Mouse (Mus musculus) neutrophil, adult 5-6 weeks (primary cell): ENCODE data around the gene Ntan1. TPM values are rescaled to one million over a fixed set of nuclear protein-coding genes. Genes with fewer than 3 reads are reported as not detected.
"Not testable (repeated sequence)": the region's sequence is repeated elsewhere in the genome, so short reads cannot be mapped to it uniquely, and the experiment has no call there.

Experiments used
- ATAC-seq: fragments of 151-379, 151-347 bp; 2 replicates; pipeline ENCODE4 v1.8.0; 2017; ENCODE audit warnings: mild to moderate bottlenecking, moderate TSS enrichment; ENCODE audit not compliant: insufficient number of reproducible peaks, poor library complexity, low FRiP score, severe bottlenecking; ENCODE audit errors: extremely low read depth
- total RNA-seq: library from RNA; stranded (forward); fragments of 200-1000 nt; gene quantifications from 2 replicates; pipeline ENCODE4 v1.2.3, GENCODE M21; 2017

The Ntan1 gene
- total RNA-seq, 1 experiment from 2014 or later: 61.1 TPM

GRCm38 (mm10) chr16:13825781-13826490, 7.3 kb downstream of the Ntan1 start:
- no peak for ATAC-seq

DNA sequence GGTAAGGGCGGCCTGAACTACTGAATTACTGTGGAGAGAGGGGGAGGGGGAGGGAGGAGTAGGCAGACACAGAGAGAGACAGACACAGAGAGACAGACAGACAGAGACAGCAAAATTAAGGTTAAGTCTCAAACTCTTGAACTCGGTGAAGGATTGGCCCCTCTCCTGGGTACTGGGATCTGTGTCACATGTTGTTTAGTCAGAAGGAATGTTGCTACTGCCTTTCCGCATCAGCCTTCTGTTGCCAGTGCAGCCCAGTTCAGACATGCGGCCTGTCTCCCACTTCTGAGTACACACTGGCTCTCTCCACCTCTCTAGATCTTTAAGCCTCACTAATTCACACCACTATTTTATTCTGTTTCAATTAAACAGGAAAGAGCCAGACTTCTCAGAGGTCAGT, 7.9 kb downstream of the Ntan1 start:
- ATAC-seq: no peak

DNA sequence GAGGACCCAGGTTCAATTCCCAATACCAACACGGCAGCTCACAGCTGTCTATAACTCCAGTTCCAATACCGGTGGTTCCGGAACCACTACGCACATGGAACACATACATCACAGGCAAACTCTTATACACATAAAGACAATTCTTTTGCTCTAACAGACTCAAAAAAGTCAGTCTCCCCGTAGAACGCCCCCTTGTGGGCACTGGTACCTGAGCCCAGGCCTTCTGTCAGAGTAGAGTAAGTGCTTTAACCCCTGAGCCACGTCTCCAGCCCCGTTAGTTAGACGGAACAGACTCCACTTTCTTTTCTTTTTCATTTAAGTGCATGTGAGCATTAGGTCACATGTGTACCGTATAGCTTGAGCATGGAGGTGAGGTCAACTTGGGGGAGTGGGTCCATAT, 11.8 kb downstream of the Ntan1 start:
- no peak for ATAC-seq

DNA sequence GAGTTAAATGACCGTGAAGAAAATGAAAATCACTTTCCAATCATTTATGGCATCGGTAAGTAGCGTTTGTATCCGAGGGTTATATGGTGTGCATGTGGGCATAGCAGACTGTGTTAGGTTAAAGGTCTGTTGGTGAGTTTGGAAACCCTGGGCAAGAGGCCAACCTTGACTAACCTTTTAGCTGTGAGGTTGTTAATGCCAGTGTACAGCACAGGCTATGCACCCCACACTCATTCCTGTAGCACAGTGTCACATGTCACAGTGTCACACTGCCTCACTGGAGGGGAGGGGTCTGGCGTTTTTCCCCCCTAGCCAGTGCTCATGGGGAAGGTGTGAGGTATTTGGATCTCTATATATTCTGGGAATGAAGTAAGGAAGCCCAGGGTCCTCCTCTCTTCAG, 13.0 kb downstream of the Ntan1 start:
- ATAC-seq: no peak

DNA sequence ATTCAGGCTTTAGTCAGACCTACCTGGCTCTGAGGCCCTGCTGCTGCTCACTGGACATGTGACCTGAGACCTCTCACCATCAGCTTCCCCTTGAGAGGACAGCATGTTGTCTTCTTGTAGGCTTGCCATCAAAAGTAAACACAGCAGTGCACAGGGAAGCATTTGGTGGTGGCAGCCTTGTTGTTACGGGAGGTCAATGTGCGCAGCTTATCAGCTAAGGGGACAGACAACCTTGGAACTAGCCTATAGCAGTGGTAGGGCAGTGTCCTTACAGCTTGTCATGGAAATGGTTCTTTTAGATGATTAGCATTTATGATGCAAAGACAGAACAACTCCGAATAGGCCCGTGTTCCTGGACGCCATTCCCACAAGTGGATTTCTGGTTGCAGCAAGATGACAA, 15.7 kb downstream of the Ntan1 start:
- no peak for ATAC-seq

DNA sequence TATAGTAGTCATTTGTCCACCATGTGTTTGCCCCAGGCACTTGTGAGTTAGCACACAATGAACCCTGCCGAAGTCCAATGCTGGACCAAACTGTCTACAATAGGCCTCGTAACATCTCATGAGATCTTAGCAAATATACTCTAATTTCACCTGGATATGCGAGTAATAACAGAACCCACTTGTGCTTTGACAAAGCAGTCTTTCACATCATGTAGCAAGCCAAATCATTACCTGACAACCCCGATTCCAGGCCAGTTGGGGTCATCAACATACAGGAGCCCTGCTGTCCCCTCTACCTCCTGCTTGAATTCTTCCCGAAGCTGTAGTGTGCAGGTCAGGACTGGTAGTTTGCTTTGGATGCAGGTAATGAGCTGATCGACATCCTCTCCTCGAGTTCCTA, 21.4 kb downstream of the Ntan1 start:
- no peak for ATAC-seq

DNA sequence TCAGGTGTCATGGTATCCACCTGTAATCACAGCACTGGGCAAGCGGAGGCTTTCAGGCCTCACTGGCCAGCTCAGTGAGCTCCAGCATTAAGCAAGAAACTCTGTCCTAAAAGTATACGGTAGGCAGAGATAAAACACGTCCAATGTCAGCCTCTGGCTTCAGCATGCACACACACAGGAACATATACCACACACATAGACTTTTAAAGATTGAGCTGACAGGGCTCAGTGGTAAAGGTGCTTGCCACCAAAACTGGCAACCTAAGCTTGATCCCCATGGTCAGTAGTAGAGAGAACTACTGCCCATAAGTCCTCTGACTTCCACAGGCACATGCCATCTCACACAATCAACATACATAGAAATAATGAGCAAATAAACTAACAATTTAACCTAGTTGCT, 22.3 kb downstream of the Ntan1 start:
- ATAC-seq: no peak

DNA sequence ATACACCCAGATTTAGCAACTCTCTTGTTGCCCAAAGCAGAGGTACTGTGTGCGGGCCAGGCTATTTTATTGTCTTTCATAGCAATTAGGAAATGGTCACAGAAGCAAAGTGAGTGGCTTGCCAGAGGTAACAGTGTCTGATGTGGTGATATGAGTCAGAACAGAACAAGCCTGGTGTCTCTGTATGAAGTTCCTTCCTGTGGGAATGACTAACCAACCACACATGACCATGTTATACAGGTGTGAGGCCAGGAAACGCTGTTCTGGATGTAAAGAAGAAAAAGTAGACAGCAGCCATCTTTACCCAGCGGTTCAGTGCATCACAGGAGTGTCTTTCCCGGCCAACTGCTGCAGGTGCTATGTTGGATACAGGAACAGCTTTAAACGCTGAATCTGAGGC, 26.4 kb downstream of the Ntan1 start:
- no peak for ATAC-seq

GRCm38 (mm10) chr16:13846675-13847074, 28.0 kb downstream of the Ntan1 start:
- ATAC-seq: no peak

- peak; percentile 26; the same call in 1 of the 2 replicates for ATAC-seq
Observed at GRCm38 (mm10) chr16:13848310-13848709, 29.7 kb downstream of the Ntan1 start.

GRCm38 (mm10) chr16:13851446-13851845, 32.8 kb downstream of the Ntan1 start:
- no peak for ATAC-seq

GRCm38 (mm10) chr16:13853886-13854285, 35.2 kb downstream of the Ntan1 start:
- no peak for ATAC-seq

GRCm38 (mm10) chr16:13866076-13866475, 47.4 kb downstream of the Ntan1 start:
- ATAC-seq: no peak

GRCm38 (mm10) chr16:13866616-13867015, 48.0 kb downstream of the Ntan1 start:
- no peak for ATAC-seq

GRCm38 (mm10) chr16:13867406-13867805, 48.8 kb downstream of the Ntan1 start:
- not testable (repeated sequence) for ATAC-seq

GRCm38 (mm10) chr16:13867910-13868514, 49.4 kb downstream of the Ntan1 start:
- ATAC-seq: no peak

DNA sequence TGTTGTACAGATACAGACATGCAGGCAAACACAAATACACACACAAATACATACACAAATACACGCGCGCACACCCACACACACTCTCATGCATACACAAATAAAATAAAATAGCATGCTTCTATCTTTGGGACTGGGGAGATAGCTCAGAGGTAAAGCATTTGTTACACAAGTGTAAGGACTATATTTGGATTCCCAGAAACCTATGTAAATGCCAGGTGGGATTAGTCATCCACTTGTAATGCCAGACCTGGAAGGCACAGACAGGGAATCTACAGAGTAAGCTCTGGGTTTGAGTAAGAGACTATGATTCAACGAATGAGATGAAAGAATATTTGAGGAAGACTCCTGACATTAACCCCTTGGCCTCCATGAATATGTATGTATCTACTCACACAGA, 56.8 kb downstream of the Ntan1 start:
- no peak for ATAC-seq

DNA sequence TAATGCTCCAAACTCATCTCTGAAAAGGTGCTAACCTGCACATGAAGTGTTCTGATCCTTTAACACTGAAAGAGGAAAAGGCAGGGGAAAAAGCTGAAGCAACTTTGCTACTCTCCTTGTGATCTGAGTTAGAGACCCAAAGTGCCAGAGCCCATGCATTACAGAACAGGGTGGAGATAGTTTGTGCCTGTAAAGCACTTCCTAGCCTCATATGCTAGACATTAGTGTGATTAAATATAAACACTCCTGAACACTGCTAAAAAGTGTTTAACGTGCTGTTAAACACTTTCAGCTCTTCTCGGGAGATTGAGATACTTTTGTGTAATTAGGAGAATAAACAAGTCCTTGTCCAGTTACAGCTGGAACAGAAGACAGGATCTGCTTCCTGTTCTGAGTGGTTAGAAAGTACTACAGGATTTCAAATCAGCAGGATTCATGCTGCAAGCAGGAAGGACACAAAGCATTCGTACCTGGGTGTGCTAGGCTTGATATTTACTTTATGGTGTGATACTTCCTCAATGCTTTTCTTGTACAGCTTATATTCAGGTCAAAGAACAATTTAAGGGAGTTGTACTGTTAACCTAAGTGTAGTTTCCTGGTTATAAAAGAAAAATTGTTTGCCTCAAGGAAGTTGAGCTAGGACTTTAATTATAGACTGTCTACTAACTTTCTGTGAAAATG, 64.6 kb downstream of the Ntan1 start:
- no peak for ATAC-seq
